Mouse (Mus musculus) urinary bladder, postnatal 25 days (tissue): ENCODE measurements around the gene Dnaaf2.
A peak's percentile ranks its signal among the peaks of the same experiment; 100 is the strongest.

Source experiments
- DNase-seq: peaks from one replicate; pipeline ENCODE4 v3.0.0; 2022; ENCODE audit warnings: low spot score

Gene Dnaaf2

GRCm38 (mm10) chr12:69198164-69198535, at the start of gene Dnaaf2:
Gene Dnaaf2 (minus strand): TSS chr12:69198429.
- DNase-seq, result peak; percentile 46

- peak; percentile 65 for DNase-seq
Observed at GRCm38 (mm10) chr12:69241771-69242431, 43.7 kb upstream of the Dnaaf2 start.

- DNase-seq, result no peak
Observed at GRCm38 (mm10) chr12:69241405-69241770, 43.2 kb upstream of the Dnaaf2 start.

GRCm38 (mm10) chr12:69240876-69241275, 42.6 kb upstream of the Dnaaf2 start, which contains the start of gene Klhdc1:
Gene Klhdc1 (plus strand): TSS chr12:69241176.
- DNase-seq, result no peak

GRCm38 (mm10) chr12:69238284-69238683, 40.1 kb upstream of the Dnaaf2 start:
- no peak for DNase-seq

- DNase-seq, result no peak
Observed at GRCm38 (mm10) chr12:69235782-69236181, 37.6 kb upstream of the Dnaaf2 start.

GRCm38 (mm10) chr12:69229251-69229650, 31.0 kb upstream of the Dnaaf2 start:
- no peak for DNase-seq

GRCm38 (mm10) chr12:69227776-69228466, 29.7 kb upstream of the Dnaaf2 start, which contains the start of gene Pole2:
Gene Pole2 (minus strand): TSS chr12:69228195.
- DNase-seq, result peak; percentile 92

GRCm38 (mm10) chr12:69220613-69221277, 22.5 kb upstream of the Dnaaf2 start:
- no peak for DNase-seq

GRCm38 (mm10) chr12:69216587-69216986, 18.4 kb upstream of the Dnaaf2 start:
- DNase-seq, result no peak

- peak; percentile 49 for DNase-seq
Observed at GRCm38 (mm10) chr12:69215000-69215785, 17.0 kb upstream of the Dnaaf2 start.

- no peak for DNase-seq
Observed at GRCm38 (mm10) chr12:69214393-69214792, 16.2 kb upstream of the Dnaaf2 start.

- no peak for DNase-seq
Observed at GRCm38 (mm10) chr12:69213186-69213777, 15.1 kb upstream of the Dnaaf2 start.

- no peak for DNase-seq
Observed at GRCm38 (mm10) chr12:69211057-69211456, 12.8 kb upstream of the Dnaaf2 start.

GRCm38 (mm10) chr12:69210056-69210979, 12.1 kb upstream of the Dnaaf2 start:
- DNase-seq, result no peak

GRCm38 (mm10) chr12:69208520-69208919, 10.3 kb upstream of the Dnaaf2 start:
- DNase-seq, result no peak

- no peak for DNase-seq
Observed at GRCm38 (mm10) chr12:69207926-69208325, 9.7 kb upstream of the Dnaaf2 start.

- no peak for DNase-seq
Observed at GRCm38 (mm10) chr12:69207396-69207795, 9.2 kb upstream of the Dnaaf2 start.

GRCm38 (mm10) chr12:69204052-69204833, 6.0 kb upstream of the Dnaaf2 start, which contains the start of gene Gm49384:
Gene Gm49384 (minus strand): TSS chr12:69204267.
- DNase-seq, result no peak

- no peak for DNase-seq
Observed at GRCm38 (mm10) chr12:69198985-69199384, 756 bp upstream of the Dnaaf2 start.
